Mouse (Mus musculus): ENCODE results near the gene Kcna3. TPM values are rescaled to one million over a fixed set of nuclear protein-coding genes. Genes with fewer than 3 reads are reported as not detected.

Gene Kcna3
- total RNA-seq (2021) = 10 to 100 TPM; 28.0 to 28.1 TPM

DNA sequence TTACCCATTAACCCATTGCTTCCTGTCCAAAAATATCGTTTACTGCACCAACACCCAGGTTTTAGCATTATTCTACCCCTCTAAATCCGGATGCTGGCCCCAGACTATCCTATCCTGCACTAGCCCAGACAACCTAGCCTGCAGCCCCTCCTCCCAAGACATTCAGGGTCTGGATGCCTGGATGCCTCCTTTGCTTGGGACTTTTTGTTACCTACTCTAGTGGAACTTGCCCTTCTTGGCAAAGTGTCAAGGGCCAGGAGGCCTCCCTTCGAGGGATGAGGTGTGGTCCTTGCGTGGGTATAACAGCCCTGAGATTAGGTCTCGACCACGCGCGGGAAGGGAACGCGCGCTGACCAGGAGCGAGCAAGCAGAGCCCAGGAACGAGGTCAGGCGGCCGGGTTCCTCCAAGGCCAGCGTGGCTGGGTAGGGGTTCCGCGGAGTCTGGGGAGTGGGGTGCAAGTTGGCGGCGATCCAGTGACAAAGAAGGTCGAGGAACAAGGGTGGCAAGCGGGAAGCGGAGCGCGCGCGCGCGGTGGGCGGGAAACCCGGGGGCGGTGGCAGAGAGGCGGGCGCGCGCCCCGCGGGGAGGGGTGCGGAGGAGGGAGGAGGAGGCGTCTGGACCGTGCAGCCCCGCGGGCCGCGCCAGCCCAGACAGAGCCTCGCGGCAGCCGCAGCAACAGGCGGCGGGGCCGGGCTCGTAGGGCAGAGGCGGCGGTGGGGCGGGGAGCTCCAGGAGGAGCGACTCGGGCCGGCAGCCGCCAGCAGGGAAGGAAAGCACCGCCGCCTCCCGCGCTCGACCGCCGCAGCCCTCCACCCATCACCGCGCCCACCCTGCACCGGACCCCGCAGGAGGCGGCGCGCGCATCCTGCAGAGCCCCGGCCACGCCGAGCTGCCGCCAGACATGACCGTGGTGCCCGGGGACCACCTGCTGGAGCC is at the start of gene Kcna3:
Gene Kcna3 (plus strand): TSS at position 649 of the 937 bp plus-strand sequence.
- peak; percentile 55 to 90 for DNase-seq (ENCODE audit: extremely low spot score in 1 of 2, low spot score in 2 of 2)
- intact Hi-C loops (cut with DNase I) = loop anchor here (5.0 kb wide), 2 partner anchors 78 to 93 kb away; no protein-coding TSS in a partner anchor

DNA sequence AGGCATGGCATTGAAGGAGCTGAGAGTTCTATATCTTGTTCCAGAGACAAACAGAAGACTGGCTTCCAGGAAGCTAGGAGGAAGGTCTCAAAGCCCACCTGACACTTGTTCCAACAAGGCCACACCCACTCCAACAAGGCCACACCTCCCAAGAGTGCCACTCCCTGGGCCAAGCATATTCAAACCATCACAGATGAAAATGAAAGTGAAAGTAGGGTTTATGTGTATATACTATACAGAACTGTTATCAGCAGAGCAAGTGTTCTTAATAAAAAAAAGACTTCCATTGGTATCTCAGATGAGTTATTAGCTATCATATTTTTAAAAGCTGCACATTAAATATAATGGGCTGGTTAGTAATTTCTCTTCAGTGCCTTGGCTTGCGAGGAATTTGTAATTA is 44.6 kb upstream of the Kcna3 start:
- intact Hi-C loops (cut with DNase I) = no loop called here
- no peak for DNase-seq (ENCODE audit: extremely low spot score in 1 of 2, low spot score in 2 of 2)

DNA sequence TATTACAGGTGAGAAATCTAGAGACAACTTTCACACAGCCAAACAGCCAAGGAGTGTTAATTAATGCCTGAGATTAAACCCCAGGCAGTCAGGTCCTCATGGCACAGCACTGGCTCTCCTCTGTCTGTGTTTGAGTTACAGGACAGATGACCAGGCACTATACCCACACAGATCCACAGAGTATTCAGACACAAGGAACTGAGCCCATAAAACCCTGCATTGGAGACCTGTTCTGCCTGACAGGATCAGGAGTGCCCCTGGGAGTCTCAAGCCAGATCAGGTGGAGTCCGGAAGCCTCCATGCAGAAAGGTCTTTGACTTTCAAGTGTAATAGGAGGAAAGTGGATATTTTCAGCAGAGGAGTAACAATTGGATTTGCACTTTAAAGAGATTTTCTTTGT is 40.6 kb upstream of the Kcna3 start:
- DNase-seq (ENCODE audit: extremely low spot score in 1 of 2, low spot score in 2 of 2) = no peak
- intact Hi-C loops (cut with DNase I) = no loop called here

DNA sequence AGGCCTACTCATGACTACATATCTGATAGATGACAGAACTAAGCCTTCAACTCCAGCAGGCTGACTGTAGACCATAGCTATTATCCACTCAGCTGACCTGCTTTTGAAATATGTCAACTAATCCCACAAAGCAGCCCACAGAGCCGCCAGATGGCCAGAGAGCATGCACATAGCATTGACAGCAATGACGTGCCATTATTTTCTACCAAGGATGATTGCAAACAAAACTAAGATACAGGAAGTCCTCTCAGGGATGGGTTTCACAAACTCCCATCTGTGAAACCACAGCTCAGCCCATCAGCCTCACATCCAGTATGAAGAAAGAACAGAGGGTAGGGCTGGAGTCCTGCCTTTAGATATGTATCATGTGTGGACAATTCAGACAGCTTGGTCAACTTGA is 39.8 kb upstream of the Kcna3 start:
- intact Hi-C loops (cut with DNase I) = no loop called here
- no peak for DNase-seq (ENCODE audit: extremely low spot score in 1 of 2, low spot score in 2 of 2)

DNA sequence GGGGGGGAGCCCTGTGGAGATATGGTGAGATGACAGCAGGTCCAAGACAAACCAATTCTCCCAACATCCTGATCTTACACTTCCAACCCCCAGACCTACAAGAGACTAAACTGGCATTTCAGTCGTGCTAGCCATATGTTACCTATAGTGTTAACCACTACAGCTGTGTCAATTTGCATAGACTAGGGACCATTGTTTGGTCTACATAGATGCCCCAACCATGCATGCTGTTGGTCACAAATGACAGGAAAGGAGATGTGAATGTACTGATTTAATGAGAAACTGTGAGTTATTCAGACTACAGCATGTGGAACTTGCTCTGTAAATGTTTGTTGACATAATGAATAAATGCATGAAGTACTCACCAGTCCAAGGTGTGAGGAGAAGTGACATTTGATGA is 37.6 kb upstream of the Kcna3 start:
- intact Hi-C loops (cut with DNase I) = no loop called here
- DNase-seq (ENCODE audit: extremely low spot score in 1 of 2, low spot score in 2 of 2) = no peak

DNA sequence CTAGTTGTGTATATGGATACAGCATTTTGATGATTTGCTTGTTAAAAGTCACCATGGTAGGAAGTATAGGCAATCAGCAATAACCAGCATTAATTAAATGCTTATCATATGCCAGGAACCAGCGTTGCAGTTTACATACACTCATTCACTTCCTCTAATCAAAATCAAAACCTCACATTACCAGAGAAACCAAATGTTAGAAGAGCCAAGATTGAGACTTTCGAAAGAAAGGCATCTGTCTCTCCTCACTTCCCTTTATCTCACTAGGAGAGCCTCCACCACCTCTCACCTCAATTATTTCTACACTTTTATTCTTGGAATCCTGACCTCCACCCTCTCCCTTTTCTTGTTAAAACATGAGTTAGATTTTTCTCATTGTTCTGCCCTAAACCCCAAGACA is 35.8 kb upstream of the Kcna3 start:
- intact Hi-C loops (cut with DNase I) = no loop called here
- no peak for DNase-seq (ENCODE audit: extremely low spot score in 1 of 2, low spot score in 2 of 2)

DNA sequence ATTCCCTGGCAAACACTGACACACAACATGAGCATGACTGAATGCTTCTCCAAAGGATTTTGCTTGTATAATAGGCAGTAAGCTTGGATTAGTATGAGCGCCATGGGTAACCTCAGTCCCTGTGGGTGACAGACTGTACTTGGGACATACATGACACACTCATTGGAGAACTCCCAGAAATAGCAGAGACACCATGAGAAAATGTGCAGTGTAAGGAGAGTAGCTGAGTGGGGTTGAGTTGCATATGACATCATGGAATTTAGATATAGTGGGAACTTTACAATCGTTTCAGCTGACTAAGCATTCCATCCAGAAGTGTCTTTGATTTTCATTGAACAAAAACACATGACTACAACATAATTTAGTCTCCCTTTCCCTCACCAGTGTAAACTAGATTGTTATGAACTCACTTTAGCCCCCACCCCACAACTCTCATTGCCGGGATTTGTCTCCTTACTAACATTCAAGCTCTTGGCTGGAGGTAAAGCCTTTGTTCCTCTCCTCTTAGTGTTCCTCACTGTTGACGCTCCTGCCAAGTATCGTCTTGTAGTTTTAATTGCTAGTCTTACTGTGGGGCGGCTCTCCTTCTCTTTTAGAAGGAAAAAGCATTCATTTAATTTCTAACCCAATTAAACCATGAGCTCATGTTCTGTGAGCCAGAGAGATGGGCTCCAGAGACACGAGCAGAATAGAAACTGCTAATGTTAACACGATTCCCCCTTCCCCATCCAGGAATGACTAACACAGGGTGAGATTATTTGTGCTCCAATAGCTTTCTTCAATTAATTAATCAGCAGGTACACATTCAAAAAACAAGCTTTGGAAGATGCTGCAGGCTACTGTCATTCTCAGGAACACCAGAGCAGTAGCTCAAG is 33.5 kb upstream of the Kcna3 start:
- intact Hi-C loops (cut with DNase I) = no loop called here
- no peak for DNase-seq (ENCODE audit: extremely low spot score in 1 of 2, low spot score in 2 of 2)

DNA sequence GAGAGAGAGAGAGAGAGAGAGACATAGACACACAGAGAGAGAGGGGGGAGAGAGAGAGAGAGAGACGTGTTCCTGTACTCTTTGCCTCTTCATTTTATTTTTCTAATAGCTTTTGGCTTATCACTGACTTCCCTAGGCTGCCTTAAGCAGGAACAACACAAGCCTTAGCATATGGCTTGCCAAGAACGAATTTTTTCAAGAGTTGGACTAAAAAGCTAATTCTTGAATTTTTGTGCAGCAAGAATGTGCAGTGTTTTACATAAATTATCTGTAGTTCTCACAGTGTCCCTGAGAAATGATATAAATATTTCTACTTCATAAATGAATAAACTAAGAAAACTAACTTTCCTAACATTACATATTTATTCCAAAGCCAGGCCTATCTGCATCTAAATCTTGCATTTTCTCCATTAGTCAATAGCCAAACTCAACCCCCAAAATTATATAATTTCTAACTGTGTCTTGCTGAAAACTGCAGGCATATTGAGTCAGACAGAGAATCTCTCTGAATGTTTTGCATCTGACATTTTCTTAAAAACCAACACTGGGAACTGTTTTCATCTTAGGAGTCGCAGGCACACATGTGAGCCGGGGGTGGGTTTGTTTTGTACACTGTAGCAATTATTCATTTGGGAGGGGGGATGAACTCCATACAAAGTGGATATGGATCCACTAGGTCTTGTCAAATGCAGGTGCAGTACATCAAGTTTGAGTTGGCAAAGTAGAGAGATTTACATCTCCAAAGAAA is 26.5 kb upstream of the Kcna3 start:
- intact Hi-C loops (cut with DNase I) = no loop called here
- DNase-seq (ENCODE audit: extremely low spot score in 1 of 2, low spot score in 2 of 2) = no peak

DNA sequence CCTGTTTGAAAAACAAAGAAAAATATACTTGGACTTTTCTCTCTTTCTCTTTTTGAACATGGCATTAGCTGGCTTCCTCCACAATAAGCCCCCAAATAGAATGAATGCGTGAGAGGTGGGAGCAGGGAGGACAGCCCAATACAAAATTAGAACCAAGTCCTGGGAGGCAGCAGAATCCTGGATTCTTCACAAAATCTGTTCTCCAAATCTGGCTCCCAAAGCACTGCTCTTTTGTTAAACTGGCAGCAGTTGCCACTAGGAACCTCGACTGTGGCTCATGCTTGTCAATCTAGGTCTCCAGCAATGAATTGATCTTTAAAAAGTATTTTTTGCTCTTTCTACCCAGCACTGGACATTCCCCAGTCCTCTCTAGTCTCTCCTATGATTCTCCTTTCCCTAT is 17.7 kb upstream of the Kcna3 start:
- DNase-seq (ENCODE audit: extremely low spot score in 1 of 2, low spot score in 2 of 2) = no peak
- intact Hi-C loops (cut with DNase I) = no loop called here

DNA sequence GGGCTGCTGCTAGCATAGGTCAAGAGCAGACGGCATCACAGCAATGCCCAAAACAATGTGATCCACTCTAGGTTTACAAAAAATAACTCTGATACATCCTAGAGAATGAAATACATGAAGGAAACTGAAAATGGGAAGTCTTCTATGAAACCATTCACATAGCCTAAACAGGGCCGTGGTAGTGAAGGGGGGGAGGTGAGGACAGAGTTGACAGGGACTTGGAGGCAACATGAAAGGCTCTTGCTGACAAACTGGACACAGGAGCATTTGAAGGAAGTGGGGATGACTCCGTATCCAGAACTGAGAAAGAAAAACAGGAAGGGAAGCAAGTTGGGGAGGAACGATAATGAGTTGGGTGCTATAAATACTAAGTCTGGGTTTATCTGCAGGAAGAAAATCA is 4.4 kb upstream of the Kcna3 start:
- intact Hi-C loops (cut with DNase I) = no loop called here

DNA sequence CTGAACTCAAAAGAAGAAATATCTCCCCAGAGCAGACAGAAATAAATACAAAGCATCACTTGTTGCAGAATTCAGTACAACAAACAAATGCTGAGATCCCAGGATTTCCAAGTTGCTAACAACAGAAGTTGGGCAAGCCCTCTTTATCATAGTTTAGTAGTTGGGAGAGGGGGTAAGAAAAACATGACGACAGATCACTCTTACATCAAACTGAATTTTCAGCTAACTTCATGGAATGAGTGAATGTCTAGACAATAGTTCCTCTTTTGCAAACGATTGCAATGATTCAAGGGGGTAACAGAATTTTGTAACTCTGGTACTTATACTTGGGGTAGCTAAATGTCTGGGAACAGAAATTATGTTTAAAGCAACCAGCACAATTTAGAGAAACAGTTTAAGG is 1.2 kb upstream of the Kcna3 start:
- intact Hi-C loops (cut with DNase I) = loop anchor here (5.0 kb wide), 2 partner anchors 77 to 92 kb away; no protein-coding TSS in a partner anchor

More for the DNA sequence above, 4.4 kb upstream of the Kcna3 start:
- no peak for DNase-seq (ENCODE audit: extremely low spot score in 1 of 2, low spot score in 2 of 2)

DNA sequence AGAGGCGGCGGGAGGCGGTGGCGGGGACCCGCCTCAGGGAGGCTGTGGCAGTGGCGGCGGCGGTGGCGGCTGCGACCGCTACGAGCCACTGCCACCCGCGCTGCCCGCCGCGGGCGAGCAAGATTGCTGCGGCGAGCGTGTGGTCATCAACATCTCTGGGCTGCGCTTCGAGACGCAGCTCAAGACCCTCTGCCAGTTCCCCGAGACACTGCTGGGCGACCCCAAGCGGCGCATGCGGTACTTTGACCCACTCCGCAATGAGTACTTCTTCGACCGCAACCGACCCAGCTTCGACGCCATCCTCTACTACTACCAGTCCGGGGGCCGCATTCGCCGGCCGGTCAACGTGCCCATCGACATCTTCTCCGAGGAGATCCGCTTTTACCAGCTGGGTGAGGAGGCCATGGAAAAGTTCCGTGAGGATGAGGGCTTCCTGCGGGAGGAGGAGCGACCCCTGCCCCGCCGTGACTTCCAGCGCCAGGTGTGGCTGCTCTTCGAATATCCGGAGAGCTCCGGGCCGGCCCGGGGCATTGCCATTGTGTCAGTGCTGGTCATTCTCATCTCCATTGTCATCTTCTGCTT is 580 bp downstream of the Kcna3 start:
- intact Hi-C loops (cut with DNase I) = loop anchor here (5.0 kb wide), 2 partner anchors 79 to 94 kb away; no protein-coding TSS in a partner anchor
- peak in 1 of 2 experiments; percentile 59 for DNase-seq (ENCODE audit: extremely low spot score in 1 of 2, low spot score in 2 of 2)

More for the DNA sequence above, 1.2 kb upstream of the Kcna3 start:
- no peak for DNase-seq (ENCODE audit: extremely low spot score in 1 of 2, low spot score in 2 of 2)

DNA sequence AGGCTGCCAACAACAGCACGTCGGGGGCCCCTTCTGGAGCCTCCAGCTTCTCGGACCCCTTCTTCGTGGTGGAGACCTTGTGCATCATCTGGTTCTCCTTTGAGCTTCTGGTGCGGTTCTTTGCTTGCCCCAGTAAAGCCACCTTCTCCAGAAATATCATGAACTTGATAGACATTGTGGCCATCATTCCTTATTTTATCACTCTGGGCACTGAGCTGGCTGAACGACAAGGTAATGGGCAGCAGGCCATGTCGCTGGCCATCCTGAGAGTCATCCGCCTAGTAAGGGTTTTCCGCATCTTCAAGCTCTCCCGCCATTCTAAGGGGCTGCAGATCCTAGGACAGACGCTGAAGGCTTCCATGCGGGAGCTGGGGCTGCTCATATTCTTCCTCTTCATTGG is 1.1 kb downstream of the Kcna3 start:
- intact Hi-C loops (cut with DNase I) = loop anchor here (5.0 kb wide), 2 partner anchors 80 to 95 kb away; no protein-coding TSS in a partner anchor
- DNase-seq (ENCODE audit: extremely low spot score in 1 of 2, low spot score in 2 of 2) = peak in 1 of 2 experiments; percentile 26

DNA sequence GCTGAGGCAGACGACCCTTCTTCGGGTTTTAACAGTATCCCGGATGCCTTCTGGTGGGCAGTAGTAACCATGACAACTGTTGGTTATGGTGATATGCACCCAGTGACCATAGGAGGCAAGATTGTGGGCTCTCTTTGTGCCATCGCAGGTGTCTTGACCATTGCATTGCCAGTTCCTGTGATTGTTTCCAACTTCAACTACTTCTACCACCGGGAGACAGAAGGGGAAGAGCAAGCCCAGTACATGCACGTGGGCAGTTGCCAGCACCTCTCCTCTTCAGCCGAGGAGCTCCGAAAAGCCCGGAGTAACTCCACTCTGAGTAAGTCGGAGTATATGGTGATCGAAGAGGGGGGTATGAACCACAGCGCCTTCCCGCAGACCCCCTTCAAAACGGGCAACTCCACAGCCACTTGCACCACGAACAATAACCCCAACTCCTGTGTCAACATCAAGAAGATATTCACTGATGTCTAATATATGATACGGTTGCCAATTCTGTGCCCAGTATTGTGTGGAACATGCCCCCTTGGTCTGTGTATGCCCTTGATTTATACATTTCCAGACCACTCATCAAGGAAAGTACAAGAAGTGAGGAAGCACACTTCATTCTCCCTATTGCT is 1.7 kb downstream of the Kcna3 start:
- peak in 1 of 2 experiments; percentile 36 for DNase-seq (ENCODE audit: extremely low spot score in 1 of 2, low spot score in 2 of 2)
- intact Hi-C loops (cut with DNase I) = loop anchor here (5.0 kb wide), 2 partner anchors 80 to 95 kb away; no protein-coding TSS in a partner anchor

DNA sequence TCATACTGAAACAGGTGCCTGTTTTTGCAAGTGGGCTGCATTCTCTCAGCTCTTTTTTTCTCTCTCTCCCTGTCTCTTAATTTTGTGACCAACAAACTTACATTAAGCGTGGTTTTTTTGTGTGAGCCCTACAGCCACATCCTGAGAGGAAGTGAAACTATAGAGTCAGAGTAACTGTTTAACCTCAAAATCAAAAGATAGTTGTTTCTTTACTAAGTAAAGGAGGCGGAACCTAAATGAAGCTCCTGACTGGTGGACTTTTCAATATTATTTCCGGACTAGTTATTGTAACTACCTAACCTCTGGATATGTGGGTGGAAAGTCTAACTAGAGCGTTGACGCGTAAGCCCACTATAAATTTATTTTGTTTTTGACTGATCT is 2.2 kb downstream of the Kcna3 start:
- no peak for DNase-seq (ENCODE audit: extremely low spot score in 1 of 2, low spot score in 2 of 2)
- intact Hi-C loops (cut with DNase I) = loop anchor here (5.0 kb wide), 2 partner anchors 81 to 96 kb away; no protein-coding TSS in a partner anchor

DNA sequence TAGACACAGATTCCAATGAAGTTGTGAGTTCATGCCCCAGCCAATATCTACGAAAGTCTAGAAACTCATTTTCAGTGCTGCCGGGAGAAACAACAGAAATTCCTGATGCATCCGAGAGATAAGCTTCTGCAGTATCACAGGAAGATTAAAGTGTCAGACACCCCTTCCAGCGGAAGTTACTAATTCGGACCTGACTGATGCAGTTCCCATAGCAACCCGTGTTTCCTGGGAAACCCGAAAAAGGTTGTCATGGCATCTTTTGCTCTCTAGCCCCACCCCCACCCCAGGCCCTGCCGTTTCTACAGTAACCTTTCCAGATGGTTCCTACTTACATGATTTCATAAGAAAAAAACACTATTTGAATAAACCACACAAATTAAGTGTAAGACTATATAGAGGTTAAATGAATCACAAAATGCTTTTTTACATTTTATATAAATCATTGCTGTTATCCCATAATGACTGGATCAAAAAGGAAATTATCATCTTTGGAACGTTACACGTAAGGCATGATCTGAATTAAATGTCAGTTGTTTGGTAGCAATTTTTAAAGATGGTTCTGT is 2.8 kb downstream of the Kcna3 start:
- DNase-seq (ENCODE audit: extremely low spot score in 1 of 2, low spot score in 2 of 2) = peak; percentile 46 to 71
- intact Hi-C loops (cut with DNase I) = loop anchor here (5.0 kb wide), 2 partner anchors 81 to 96 kb away; no protein-coding TSS in a partner anchor

DNA sequence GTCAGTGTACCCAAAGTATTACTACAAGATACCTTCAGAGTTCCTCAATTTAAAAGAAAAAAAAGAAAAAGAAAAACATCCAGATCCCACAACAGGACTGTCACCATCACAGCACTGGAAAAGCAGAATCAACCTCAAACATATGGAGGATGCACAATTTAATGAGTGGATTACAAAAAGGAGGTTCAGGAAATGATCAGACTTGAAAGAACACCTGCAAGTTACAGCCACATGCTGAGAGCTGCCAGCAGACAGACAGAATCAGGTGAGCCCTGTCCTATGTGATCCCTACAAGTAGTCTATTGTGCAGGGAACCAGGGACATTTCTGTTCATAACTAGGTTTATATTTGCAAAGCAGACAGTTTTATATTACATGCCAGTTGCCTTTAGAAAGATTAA is 3.3 kb downstream of the Kcna3 start:
- intact Hi-C loops (cut with DNase I) = loop anchor here (5.0 kb wide), 2 partner anchors 82 to 97 kb away; no protein-coding TSS in a partner anchor
- DNase-seq (ENCODE audit: extremely low spot score in 1 of 2, low spot score in 2 of 2) = no peak

Measured in left cerebral cortex, postnatal 10 days (tissue).